Mouse (Mus musculus) activated CD4-positive, CD25-positive, alpha-beta regulatory T cell, adult 4 months (primary cell): ENCODE results near the gene Pkd2l1. TPM values are rescaled to one million over a fixed set of nuclear protein-coding genes. Genes with fewer than 3 reads are reported as not detected.

Source experiments
- ATAC-seq: one replicate; pipeline ENCODE4 v1.8.0; 2017
- polyA plus RNA-seq, 2 experiments: library from polyadenylated mRNA; unstranded; fragments of 100-300 nt; shearing (Covaris generic); gene quantifications; one replicate each; pipeline ENCODE4 v1.2.1; 2017

The Pkd2l1 gene
- polyA plus RNA-seq, 2 experiments from 2014 or later = 0.09 TPM; not detected in 1

DNA sequence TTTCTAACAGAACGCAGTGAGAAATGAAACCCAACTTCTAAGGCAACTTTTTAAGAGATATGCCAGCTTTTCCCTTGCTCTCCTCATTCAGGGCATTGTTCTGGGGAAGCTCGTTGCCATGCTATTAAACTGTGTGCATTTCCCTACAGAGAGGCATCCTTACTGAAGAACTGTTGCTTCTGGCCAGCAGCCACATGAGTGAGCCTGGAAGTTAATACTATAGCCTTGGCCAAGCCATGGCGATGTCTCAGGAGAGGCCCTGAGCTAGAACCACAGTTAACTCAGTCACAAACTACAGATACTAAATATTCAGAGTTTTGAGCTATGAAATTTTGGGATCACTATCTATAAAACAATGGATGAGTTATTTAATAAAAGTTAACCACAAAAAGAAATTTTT, 89.2 kb downstream of the Pkd2l1 start:
- ATAC-seq = no peak

- ATAC-seq = no peak
Observed at GRCm38 (mm10) chr19:44100840-44101239, 91.4 kb downstream of the Pkd2l1 start.

Other genes with a start within 250 kb of the Pkd2l1 start
- gene Cpn1, start 205.9 kb downstream of the Pkd2l1 start, polyA plus RNA-seq = under 1 TPM in 1 of 2 experiments, not detected in 1; 0.15 TPM
- not detected for gene Cyp2c23, start 163.2 kb downstream of the Pkd2l1 start, polyA plus RNA-seq
- gene Erlin1, start 122.7 kb downstream of the Pkd2l1 start, polyA plus RNA-seq = 1 to 10 TPM; 4.2 to 4.9 TPM
- 10 to 100 TPM; 42.6 to 47.7 TPM for gene Chuk, start 85.0 kb downstream of the Pkd2l1 start, polyA plus RNA-seq
- gene Cwf19l1, start 56.6 kb downstream of the Pkd2l1 start, polyA plus RNA-seq = 10 to 100 TPM; 25.7 to 31.2 TPM
- 100 to 1,000 TPM; 111 to 132 TPM for gene Bloc1s2, start 46.0 kb downstream of the Pkd2l1 start, polyA plus RNA-seq
- gene Scd3, start 10.8 kb upstream of the Pkd2l1 start, polyA plus RNA-seq = not detected
- 10 to 100 TPM; 37.3 to 47.1 TPM for gene Scd2, start 101.2 kb upstream of the Pkd2l1 start, polyA plus RNA-seq
- under 1 TPM; 0.60 to 0.69 TPM for gene Scd4, start 140.7 kb upstream of the Pkd2l1 start, polyA plus RNA-seq
- 1 to 10 TPM in 1 of 2 experiments, not detected in 1; 3.2 TPM for gene Scd1, start 215.4 kb upstream of the Pkd2l1 start, polyA plus RNA-seq